Mouse (Mus musculus) B cell, adult 2 months (primary cell): ENCODE data around the gene Dcx.

Experiments used
- DNase-seq, 2 experiments: peaks; one replicate each; pipeline ENCODE4 v3.0.0; 2022

Dcx gene

GRCm38 (mm10) chrX:143932958-143933357 is at the start of gene Dcx:
Gene Dcx, minus strand, starts transcription at chrX:143933311.
- DNase-seq = no peak

- no peak for DNase-seq
Measured at GRCm38 (mm10) chrX:143966249-143966648, 33.1 kb upstream of the Dcx start.

GRCm38 (mm10) chrX:143933671-143934070 is 560 bp upstream of the Dcx start:
- no peak for DNase-seq

- DNase-seq = no peak
Measured at GRCm38 (mm10) chrX:143932530-143932929, 581 bp downstream of the Dcx start.

- no peak for DNase-seq
Measured at GRCm38 (mm10) chrX:143931400-143932185, 1.5 kb downstream of the Dcx start.

- no peak for DNase-seq
Measured at GRCm38 (mm10) chrX:143922070-143922469, 11.0 kb downstream of the Dcx start.

- no peak for DNase-seq
Measured at GRCm38 (mm10) chrX:143906699-143907471, 26.2 kb downstream of the Dcx start.

GRCm38 (mm10) chrX:143904689-143905088 is 28.4 kb downstream of the Dcx start:
- no peak for DNase-seq

- DNase-seq = no peak
Measured at GRCm38 (mm10) chrX:143902300-143902699, 30.8 kb downstream of the Dcx start.

- no peak for DNase-seq
Measured at GRCm38 (mm10) chrX:143897363-143898285, 35.5 kb downstream of the Dcx start.

- DNase-seq = no peak
Measured at GRCm38 (mm10) chrX:143896936-143897335, 36.2 kb downstream of the Dcx start.

GRCm38 (mm10) chrX:143893180-143893579 is 39.9 kb downstream of the Dcx start:
- no peak for DNase-seq

GRCm38 (mm10) chrX:143885765-143886164 is 47.3 kb downstream of the Dcx start:
- no peak for DNase-seq

- DNase-seq = no peak
Measured at GRCm38 (mm10) chrX:143884953-143885352, 48.2 kb downstream of the Dcx start.

GRCm38 (mm10) chrX:143884299-143884698 is 48.8 kb downstream of the Dcx start:
- no peak for DNase-seq

- no peak for DNase-seq
Measured at GRCm38 (mm10) chrX:143881806-143882468, 51.2 kb downstream of the Dcx start.

GRCm38 (mm10) chrX:143879631-143880030 is 53.5 kb downstream of the Dcx start:
- DNase-seq = no peak

GRCm38 (mm10) chrX:143867129-143867664 is 65.9 kb downstream of the Dcx start:
- no peak for DNase-seq

- no peak for DNase-seq
Measured at GRCm38 (mm10) chrX:143851351-143851750, 81.8 kb downstream of the Dcx start.

GRCm38 (mm10) chrX:143849969-143850368 is 83.1 kb downstream of the Dcx start:
- DNase-seq = no peak

- no peak for DNase-seq
Measured at GRCm38 (mm10) chrX:143846637-143847036, 86.5 kb downstream of the Dcx start.

- no peak for DNase-seq
Measured at GRCm38 (mm10) chrX:143827212-143827611, 105.9 kb downstream of the Dcx start, which contains the start of gene Capn6. Gene Capn6, minus strand, starts transcription at chrX:143827414.
